Mouse (Mus musculus): ENCODE data around the gene Hcrtr2. TPM values are rescaled to one million over a fixed set of nuclear protein-coding genes. Genes with fewer than 3 reads are reported as not detected.
A peak's percentile ranks its signal among the peaks of the same experiment; 100 is the strongest.

Hcrtr2 gene
- polyA plus RNA-seq, 1 experiment from 2014 or later = 0.37 TPM

DNA sequence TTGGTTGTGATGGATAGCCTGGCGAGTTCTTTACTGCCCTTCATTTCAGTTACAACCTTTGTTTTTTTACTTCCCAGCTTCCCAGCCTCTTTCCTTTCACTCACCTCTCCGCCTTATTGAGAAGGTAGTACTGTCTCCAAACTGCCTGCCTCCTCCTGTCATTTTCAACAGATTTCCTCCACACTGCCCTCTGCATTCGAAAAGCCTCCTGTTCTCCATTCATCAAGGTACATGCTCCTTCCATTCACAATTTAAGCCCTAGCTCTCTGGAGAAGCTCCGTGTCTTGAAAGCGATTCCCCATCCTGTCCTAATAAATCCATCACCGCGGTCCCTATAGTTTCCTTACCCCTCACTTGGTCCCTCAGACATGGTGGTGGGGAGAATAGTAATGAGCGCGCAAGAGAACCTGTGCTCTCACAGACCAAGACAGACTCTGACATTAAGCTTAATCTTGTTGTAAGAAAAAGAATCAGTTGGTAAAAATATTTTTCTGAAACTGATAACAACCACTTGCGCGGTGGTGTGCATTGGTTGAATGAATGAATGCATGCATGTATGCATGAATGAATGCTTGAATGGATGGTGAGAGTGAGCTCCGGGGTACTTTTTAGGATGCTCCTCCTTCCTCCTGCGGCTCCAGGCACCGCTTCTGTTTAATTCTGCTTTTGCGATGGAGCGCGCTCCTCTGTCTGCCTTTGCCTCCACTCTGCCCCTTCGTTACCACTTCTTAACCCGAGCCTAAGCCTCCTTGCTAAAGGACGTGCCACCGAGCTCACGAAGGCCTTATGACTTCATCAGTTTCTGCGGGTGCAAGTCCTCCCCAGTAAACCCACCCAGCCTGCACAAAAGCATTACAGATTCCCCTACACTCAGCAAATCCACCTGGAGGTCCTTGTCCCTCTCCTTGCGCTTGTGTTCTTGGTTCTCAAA lies 1.3 kb downstream of the Hcrtr2 start:
- no peak for ATAC-seq (ENCODE audit: insufficient read depth)

DNA sequence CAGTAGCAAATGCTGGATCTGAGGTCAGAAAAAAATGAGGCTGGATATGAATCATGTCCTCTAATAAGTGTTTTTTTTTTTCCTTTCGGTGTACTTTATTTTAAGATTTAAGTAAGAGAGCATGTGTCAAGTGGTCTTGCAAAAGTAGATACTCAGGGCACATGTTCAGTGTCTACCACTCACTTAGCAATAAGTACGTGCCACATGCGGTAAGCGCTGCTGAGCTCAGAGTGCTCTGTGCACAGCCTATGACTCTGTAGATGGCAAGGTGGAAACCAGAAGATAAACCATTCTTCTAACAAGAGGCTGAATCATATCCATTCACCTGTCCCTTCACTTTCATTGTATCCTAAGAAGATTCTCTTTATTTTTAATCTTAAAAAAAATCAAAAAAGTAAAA lies 2.1 kb downstream of the Hcrtr2 start:
- no peak overlapping the region for H3K27ac ChIP-seq (ENCODE audit: low read depth)
- no peak overlapping the region for H3K4me3 ChIP-seq (ENCODE audit: low read depth, low read length)
- no peaks in the 10 kb centered on the region for H3K4me1 ChIP-seq (ENCODE audit: insufficient read depth)
- no peaks in the 10 kb centered on the region for H3K36me3 ChIP-seq (ENCODE audit: insufficient read depth)
- no peak overlapping the region for H3K9ac ChIP-seq
- DNase-seq (no peak), ATAC-seq (ENCODE audit: insufficient read depth) (no peak)
- no peak overlapping the region for H3K4me2 ChIP-seq
- no peaks in the 10 kb centered on the region for H3K9me3 ChIP-seq (ENCODE audit: low read depth, low read length)
- TF ChIP-seq CTCF (IDR thresholded peaks at IDR 0.05; ENCODE audit: low read depth) = no peak
- H3K27me3 ChIP-seq (ENCODE audit: insufficient read depth, low read length) = peaks cover 20% of the 10 kb centered on the region
- 47% methylated on average over 4 of the region's 4 CpGs for WGBS

More for the DNA sequence above, 1.3 kb downstream of the Hcrtr2 start:
- no peaks in the 10 kb centered on the region for H3K9me3 ChIP-seq (ENCODE audit: low read depth, low read length)
- H3K9ac ChIP-seq = peak overlapping the region; percentile 23; the same call in 1 of the 2 replicates
- WGBS = 7% methylated on average over 24 of the region's 24 CpGs
- no peaks in the 10 kb centered on the region for H3K4me1 ChIP-seq (ENCODE audit: insufficient read depth)
- no peaks in the 10 kb centered on the region for H3K36me3 ChIP-seq (ENCODE audit: insufficient read depth)
- DNase-seq = peak; percentile 17
- peak overlapping the region; percentile 44 for H3K4me3 ChIP-seq (ENCODE audit: low read depth, low read length)
- H3K27ac ChIP-seq (ENCODE audit: low read depth) = no peak overlapping the region
- H3K27me3 ChIP-seq (ENCODE audit: insufficient read depth, low read length) = peaks cover 20% of the 10 kb centered on the region
- no peak for TF ChIP-seq CTCF (IDR thresholded peaks at IDR 0.05; ENCODE audit: low read depth)
- peak overlapping the region; percentile 94 for H3K4me2 ChIP-seq

DNA sequence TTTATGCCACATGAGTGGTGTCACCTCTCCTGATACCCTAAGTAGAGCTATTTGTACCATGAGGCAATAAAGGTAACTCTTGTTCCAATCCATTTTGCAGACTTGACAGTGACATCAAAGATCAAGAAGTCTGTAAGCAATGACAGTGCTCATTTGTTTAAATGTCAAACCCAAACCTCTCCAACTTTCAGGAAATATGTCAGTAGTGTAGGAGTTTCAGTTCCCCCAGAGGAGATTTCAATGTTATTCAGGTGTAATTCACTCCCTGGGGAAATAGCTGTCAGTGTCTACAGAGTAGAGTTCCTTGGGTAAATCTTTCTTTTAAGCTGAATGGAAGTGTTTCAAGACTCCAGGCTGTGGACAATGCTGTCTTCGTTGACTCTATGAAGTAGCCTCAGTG lies 2.9 kb downstream of the Hcrtr2 start:
- DNase-seq = no peak
- H3K27ac ChIP-seq (ENCODE audit: low read depth) = no peak overlapping the region
- H3K27me3 ChIP-seq (ENCODE audit: insufficient read depth, low read length) = peaks cover 20% of the 10 kb centered on the region
- no peaks in the 10 kb centered on the region for H3K4me1 ChIP-seq (ENCODE audit: insufficient read depth)
- 64% methylated on average over 1 of the region's 1 CpGs for WGBS
- ATAC-seq (ENCODE audit: insufficient read depth) = no peak
- no peak overlapping the region for H3K4me3 ChIP-seq (ENCODE audit: low read depth, low read length)
- no peaks in the 10 kb centered on the region for H3K9me3 ChIP-seq (ENCODE audit: low read depth, low read length)
- H3K36me3 ChIP-seq (ENCODE audit: insufficient read depth) = no peaks in the 10 kb centered on the region
- no peak overlapping the region for H3K9ac ChIP-seq
- H3K4me2 ChIP-seq = no peak overlapping the region
- no peak for TF ChIP-seq CTCF (IDR thresholded peaks at IDR 0.05; ENCODE audit: low read depth)

DNA sequence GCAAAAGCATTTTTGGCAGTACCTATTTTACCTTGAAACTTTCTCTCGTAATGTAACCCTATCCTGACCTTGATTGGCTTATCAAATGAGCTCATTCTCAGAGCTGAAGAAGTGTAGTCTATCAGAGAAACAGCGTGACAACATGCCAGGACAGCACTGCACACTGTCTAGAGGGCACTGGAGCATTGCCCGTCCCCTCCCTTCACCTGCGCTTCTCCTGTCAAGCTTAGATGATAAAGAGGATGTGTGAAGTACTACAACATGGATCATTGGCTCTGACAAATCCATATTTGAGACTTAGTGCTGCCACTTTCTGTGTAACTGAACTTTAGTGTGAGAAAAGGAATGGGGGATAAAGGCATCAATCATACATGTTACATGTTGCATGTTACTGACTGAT lies 5.4 kb downstream of the Hcrtr2 start:
- no peak overlapping the region for H3K4me2 ChIP-seq
- no peaks in the 10 kb centered on the region for H3K9me3 ChIP-seq (ENCODE audit: low read depth, low read length)
- TF ChIP-seq CTCF (IDR thresholded peaks at IDR 0.05; ENCODE audit: low read depth) = no peak
- ATAC-seq (ENCODE audit: insufficient read depth) (no peak), DNase-seq (no peak)
- no peak overlapping the region for H3K4me3 ChIP-seq (ENCODE audit: low read depth, low read length)
- H3K27ac ChIP-seq (ENCODE audit: low read depth) = no peak overlapping the region
- H3K27me3 ChIP-seq (ENCODE audit: insufficient read depth, low read length) = peaks cover 12% of the 10 kb centered on the region; the same call in 1 of the 2 replicates
- WGBS = 65% methylated on average over 4 of the region's 4 CpGs
- H3K4me1 ChIP-seq (ENCODE audit: insufficient read depth) = no peaks in the 10 kb centered on the region
- no peak overlapping the region for H3K9ac ChIP-seq
- no peaks in the 10 kb centered on the region for H3K36me3 ChIP-seq (ENCODE audit: insufficient read depth)

DNA sequence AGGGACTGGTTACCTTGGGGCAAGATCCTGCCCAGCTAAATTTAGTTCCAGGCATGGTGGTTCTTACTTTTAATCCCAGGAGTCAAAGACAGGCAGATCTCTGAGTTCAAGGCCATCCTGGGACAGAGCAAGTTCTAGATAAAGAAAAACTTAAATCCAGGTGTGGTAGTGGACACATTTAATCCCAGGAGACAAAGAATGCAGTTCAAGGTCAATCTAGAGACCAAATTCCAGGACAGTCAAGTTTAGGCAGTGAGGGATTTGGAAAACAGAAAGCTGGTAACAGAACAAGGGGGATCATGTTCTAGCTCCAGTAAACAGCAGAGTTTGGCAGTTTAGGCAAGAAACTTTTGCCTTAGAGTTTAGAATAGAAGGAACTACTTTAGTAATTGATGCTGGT lies 8.6 kb downstream of the Hcrtr2 start:
- H3K9ac ChIP-seq = no peak overlapping the region
- DNase-seq = no peak
- H3K27me3 ChIP-seq (ENCODE audit: insufficient read depth, low read length) = no peaks in the 10 kb centered on the region
- H3K4me3 ChIP-seq (ENCODE audit: low read depth, low read length) = no peak overlapping the region
- no peaks in the 10 kb centered on the region for H3K4me1 ChIP-seq (ENCODE audit: insufficient read depth)
- no peaks in the 10 kb centered on the region for H3K36me3 ChIP-seq (ENCODE audit: insufficient read depth)
- TF ChIP-seq CTCF (IDR thresholded peaks at IDR 0.05; ENCODE audit: low read depth) = no peak
- no peak overlapping the region for H3K27ac ChIP-seq (ENCODE audit: low read depth)
- H3K9me3 ChIP-seq (ENCODE audit: low read depth, low read length) = no peaks in the 10 kb centered on the region
- ATAC-seq (ENCODE audit: insufficient read depth) = no peak
- H3K4me2 ChIP-seq = no peak overlapping the region

DNA sequence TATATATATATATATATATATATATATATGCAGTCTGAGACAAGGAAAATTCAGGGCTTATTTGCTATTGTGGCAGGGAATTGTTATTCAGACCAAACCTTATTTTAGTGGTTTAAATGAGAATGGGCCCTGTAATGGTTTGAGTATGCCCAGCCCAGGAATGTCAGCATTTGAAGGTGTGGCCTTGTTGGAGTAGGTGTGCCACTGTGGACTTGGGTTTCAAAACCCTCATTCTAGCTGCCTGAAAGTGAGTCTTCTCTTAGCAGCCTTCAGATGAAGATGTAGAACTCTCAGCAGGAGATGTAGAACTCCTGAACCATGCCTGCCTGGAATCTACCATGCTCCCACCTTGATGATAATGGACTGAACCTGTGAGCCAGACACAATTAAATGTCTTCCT lies 9.7 kb downstream of the Hcrtr2 start:
- no peaks in the 10 kb centered on the region for H3K27me3 ChIP-seq (ENCODE audit: insufficient read depth, low read length)
- ATAC-seq (ENCODE audit: insufficient read depth) (no peak), DNase-seq (no peak)
- H3K4me3 ChIP-seq (ENCODE audit: low read depth, low read length) = no peak overlapping the region
- H3K4me2 ChIP-seq = no peak overlapping the region
- TF ChIP-seq CTCF (IDR thresholded peaks at IDR 0.05; ENCODE audit: low read depth) = no peak
- no peaks in the 10 kb centered on the region for H3K9me3 ChIP-seq (ENCODE audit: low read depth, low read length)
- no peaks in the 10 kb centered on the region for H3K36me3 ChIP-seq (ENCODE audit: insufficient read depth)
- no peak overlapping the region for H3K9ac ChIP-seq
- no peaks in the 10 kb centered on the region for H3K4me1 ChIP-seq (ENCODE audit: insufficient read depth)
- no peak overlapping the region for H3K27ac ChIP-seq (ENCODE audit: low read depth)

DNA sequence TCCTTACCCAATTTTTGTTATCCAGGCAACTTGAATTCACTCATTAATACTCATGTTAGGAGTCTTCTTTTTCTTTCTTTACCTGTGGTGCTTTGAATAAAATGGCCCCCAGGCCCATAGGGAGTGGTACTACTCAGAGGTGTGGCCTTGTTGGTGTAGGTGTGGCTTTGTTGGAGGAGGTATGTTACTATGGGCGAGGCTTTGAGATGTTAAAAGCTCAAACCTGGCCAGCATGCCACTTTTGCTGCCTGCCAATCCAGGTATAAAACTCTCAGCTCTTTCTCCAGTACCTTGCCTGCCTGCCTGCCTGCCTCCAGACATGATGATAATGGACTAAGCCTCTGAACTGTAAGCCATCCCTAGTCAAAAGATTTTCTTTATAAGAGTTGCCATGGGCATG lies 11.4 kb downstream of the Hcrtr2 start:
- no peak for DNase-seq
- WGBS = 52% methylated on average over 1 of the region's 1 CpGs
- Histone ChIP-seq H3K9me3 (ENCODE audit: low read depth, low read length) (no peaks in the 10 kb centered on the region), H3K36me3 (ENCODE audit: insufficient read depth) (no peaks in the 10 kb centered on the region), H3K4me3 (ENCODE audit: low read depth, low read length) (no peak overlapping the region), H3K27ac (ENCODE audit: low read depth) (no peak overlapping the region), H3K27me3 (ENCODE audit: insufficient read depth, low read length) (no peaks in the 10 kb centered on the region), H3K9ac (no peak overlapping the region), H3K4me1 (ENCODE audit: insufficient read depth) (no peaks in the 10 kb centered on the region), H3K4me2 (no peak overlapping the region)
- no peak for TF ChIP-seq CTCF (IDR thresholded peaks at IDR 0.05; ENCODE audit: low read depth)
- no peak for ATAC-seq (ENCODE audit: insufficient read depth)

All from lung, embryonic 14.5 days (tissue).